Mouse (Mus musculus): ENCODE results near the gene Trim63. TPM values are rescaled to one million over a fixed set of nuclear protein-coding genes. Genes with fewer than 3 reads are reported as not detected.
"Not testable (repeated sequence)": the region's sequence is repeated elsewhere in the genome, so short reads cannot be mapped to it uniquely, and the experiment has no call there.

The Trim63 gene
- polyA plus RNA-seq, 1 experiment from 2014 or later = 47.5 TPM

GRCm38 (mm10) chr4:134288397-134289256 is 26.3 kb upstream of the Trim63 start:
- peaks cover 12% of the 10 kb centered on the region for H3K36me3 ChIP-seq
- peak overlapping the region; percentile 99 for H3K4me3 ChIP-seq
- peak overlapping the region; percentile 99 for H3K27ac ChIP-seq
- H3K4me1 ChIP-seq = peaks cover 59% of the 10 kb centered on the region
- 42% methylated on average over 11 of the region's 11 CpGs for WGBS
- no peaks in the 10 kb centered on the region for H3K9me3 ChIP-seq
- no peak for DNase-seq (ENCODE audit: low spot score)
- H3K27me3 ChIP-seq (ENCODE audit: insufficient read depth, poor library complexity, severe bottlenecking) = 0 out of 2 replicates have a peak, but pooled peaks cover 4% of the 10 kb centered on the region

DNA sequence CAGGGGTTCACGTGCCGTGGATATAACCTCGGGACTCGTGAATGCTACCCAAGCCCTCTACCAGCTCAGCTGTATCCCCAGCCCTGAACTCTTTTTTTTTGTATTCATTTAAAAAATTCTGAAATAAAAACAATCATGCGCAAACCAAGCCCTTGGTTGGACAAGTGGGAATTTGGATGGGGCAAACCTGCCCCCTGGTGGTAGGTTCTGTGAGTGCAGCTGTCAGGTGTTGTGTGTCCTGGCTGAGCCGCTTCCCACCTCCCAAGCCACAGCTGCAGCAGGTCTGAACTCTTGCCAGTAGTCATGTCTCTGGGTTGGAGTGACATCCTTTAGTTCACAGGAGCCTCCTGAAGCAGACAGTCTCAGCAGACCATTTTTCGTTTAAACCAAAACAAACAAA is 22.9 kb upstream of the Trim63 start:
- DNase-seq (ENCODE audit: low spot score) = peak; percentile 91
- 28% methylated on average over 7 of the region's 7 CpGs for whole genome bisulfite sequencing
- 0 out of 2 replicates have a peak, but pooled peaks cover 4% of the 10 kb centered on the region for H3K27me3 ChIP-seq (ENCODE audit: insufficient read depth, poor library complexity, severe bottlenecking)
- H3K9me3 ChIP-seq = no peaks in the 10 kb centered on the region
- no peaks in the 10 kb centered on the region for H3K36me3 ChIP-seq
- peaks cover 51% of the 10 kb centered on the region for H3K4me1 ChIP-seq
- H3K27ac ChIP-seq = peak overlapping the region; percentile 86; the same call in 1 of the 2 replicates
- no peak overlapping the region for H3K4me3 ChIP-seq

- Histone ChIP-seq H3K4me1 (peaks cover 45% of the 10 kb centered on the region), H3K27me3 (ENCODE audit: insufficient read depth, poor library complexity, severe bottlenecking) (0 out of 2 replicates have a peak, but pooled peaks cover 4% of the 10 kb centered on the region), H3K27ac (peak overlapping the region; percentile 86), H3K4me3 (peak overlapping the region; percentile 5), H3K9me3 (no peaks in the 10 kb centered on the region), H3K36me3 (no peaks in the 10 kb centered on the region)
- DNase-seq (ENCODE audit: low spot score) = no peak
- 43% methylated on average over 18 of the region's 18 CpGs for WGBS
Measured at GRCm38 (mm10) chr4:134293061-134293691, 21.7 kb upstream of the Trim63 start.

GRCm38 (mm10) chr4:134293692-134294163 is 21.2 kb upstream of the Trim63 start:
- Histone ChIP-seq H3K36me3 (no peaks in the 10 kb centered on the region), H3K4me1 (peaks cover 40% of the 10 kb centered on the region), H3K9me3 (no peaks in the 10 kb centered on the region), H3K27me3 (ENCODE audit: insufficient read depth, poor library complexity, severe bottlenecking) (0 out of 2 replicates have a peak, but pooled peaks cover 4% of the 10 kb centered on the region), H3K27ac (peak overlapping the region; percentile 86), H3K4me3 (peak overlapping the region; percentile 5)
- peak; percentile 94 for DNase-seq (ENCODE audit: low spot score)
- WGBS = 21% methylated on average over 9 of the region's 9 CpGs

DNA sequence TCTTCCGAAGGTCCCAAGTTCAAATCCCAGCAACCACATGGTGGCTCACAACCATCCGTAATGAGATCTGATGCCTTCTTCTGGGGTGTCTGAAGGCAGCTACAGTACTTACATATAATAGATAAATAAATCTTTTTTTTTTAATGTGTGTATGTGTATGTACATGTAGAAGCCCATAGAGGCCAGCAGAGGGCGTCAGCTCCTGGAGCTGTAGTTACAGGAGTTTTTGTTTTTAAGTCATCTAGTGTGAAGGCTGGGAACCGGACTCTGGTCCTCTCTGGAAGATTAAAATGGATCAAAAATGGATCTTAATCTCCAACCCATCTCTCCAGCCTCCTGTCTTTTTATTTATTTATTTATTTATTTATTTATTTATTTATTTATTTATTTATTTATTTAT is 18.8 kb upstream of the Trim63 start:
- not testable (repeated sequence) for H3K27me3 ChIP-seq (ENCODE audit: insufficient read depth, poor library complexity, severe bottlenecking); H3K36me3 ChIP-seq; H3K4me3 ChIP-seq; DNase-seq (ENCODE audit: low spot score); H3K27ac ChIP-seq; H3K9me3 ChIP-seq
- 84% methylated on average over 4 of the region's 4 CpGs for WGBS
- peaks cover 45% of the 10 kb centered on the region for H3K4me1 ChIP-seq

DNA sequence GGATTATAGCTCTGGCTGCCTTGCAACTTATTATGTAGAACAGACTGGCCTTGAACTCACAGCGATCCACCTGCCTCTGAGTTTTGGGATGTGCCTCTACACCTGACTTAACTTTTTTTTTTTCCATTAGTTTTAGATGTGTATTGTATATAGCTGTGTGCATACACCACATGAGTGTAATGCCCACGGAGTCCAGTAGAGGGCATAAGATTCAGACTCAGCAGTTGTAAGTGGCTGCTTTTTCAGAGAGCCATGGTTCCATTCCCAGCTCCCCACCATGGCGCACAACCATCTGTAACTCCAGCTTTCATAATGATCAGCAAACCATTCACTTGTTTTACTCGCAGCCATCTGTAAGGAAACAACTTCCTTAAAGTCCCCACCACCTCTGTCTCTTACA is 18.4 kb upstream of the Trim63 start:
- H3K4me3 ChIP-seq = no peak overlapping the region
- H3K36me3 ChIP-seq = no peaks in the 10 kb centered on the region
- 89% methylated on average over 4 of the region's 4 CpGs for WGBS
- H3K27me3 ChIP-seq (ENCODE audit: insufficient read depth, poor library complexity, severe bottlenecking) = 0 out of 2 replicates have a peak, but pooled peaks cover 4% of the 10 kb centered on the region
- DNase-seq (ENCODE audit: low spot score) = no peak
- peaks cover 45% of the 10 kb centered on the region for H3K4me1 ChIP-seq
- H3K27ac ChIP-seq = no peak overlapping the region
- H3K9me3 ChIP-seq = no peaks in the 10 kb centered on the region

- Histone ChIP-seq H3K27ac (0 out of 2 replicates have a peak overlapping the region, but pooled peaks have one; percentile 7), H3K27me3 (ENCODE audit: insufficient read depth, poor library complexity, severe bottlenecking) (0 out of 2 replicates have a peak, but pooled peaks cover 4% of the 10 kb centered on the region), H3K4me1 (peaks cover 48% of the 10 kb centered on the region), H3K36me3 (no peaks in the 10 kb centered on the region), H3K4me3 (no peak overlapping the region), H3K9me3 (no peaks in the 10 kb centered on the region)
- DNase-seq (ENCODE audit: low spot score) = no peak
- 91% methylated on average over 8 of the region's 8 CpGs for WGBS
Measured at GRCm38 (mm10) chr4:134297369-134297768, 17.6 kb upstream of the Trim63 start.

DNA sequence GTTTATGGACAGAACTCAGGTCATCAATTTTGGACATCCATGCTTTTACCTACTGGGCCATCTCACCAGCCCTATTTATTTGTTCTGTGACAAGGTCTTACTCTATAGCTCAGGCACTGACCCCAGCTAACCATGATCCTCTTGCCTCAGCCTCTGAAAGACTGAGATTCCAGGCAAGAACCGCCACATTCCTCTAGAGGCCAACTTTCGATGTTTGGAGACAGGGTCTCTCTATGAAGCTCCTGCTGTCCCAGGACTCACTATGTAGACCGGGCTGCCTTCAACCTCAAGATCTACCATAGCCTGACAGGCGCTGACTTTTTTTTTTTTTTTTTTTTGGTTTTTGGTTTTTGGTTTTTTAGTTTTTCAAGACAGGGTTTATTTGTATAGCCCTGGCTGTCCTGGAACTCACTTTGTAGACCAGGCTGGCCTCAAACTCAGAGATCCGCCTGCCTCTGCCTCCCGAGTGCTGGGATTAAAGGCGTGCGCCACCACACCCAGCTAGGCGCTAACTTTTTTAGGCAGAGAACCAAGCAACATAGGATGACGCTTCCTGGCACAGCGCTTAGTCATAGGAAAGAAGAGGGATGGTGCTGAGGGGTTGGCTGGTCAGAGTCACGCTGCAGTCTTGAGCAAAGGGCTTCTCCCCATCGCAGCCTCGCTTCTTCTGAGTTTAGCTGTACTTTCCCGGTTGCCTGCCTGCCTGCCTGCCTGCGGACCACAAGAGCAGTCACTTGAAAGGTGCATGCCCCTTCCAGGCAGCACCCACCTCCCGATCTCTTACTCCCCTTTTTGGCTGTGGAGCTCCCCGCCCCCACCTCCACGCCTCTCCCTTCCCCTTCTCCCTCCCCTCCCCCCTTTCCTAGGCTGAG is 16.1 kb upstream of the Trim63 start:
- H3K4me1 ChIP-seq = peaks cover 35% of the 10 kb centered on the region
- no peak for DNase-seq (ENCODE audit: low spot score)
- peak overlapping the region; percentile 24 for H3K4me3 ChIP-seq
- 60% methylated on average over 19 of the region's 19 CpGs for WGBS
- H3K9me3 ChIP-seq = no peaks in the 10 kb centered on the region
- H3K36me3 ChIP-seq = no peaks in the 10 kb centered on the region
- H3K27ac ChIP-seq = peak overlapping the region; percentile 83
- no peaks in the 10 kb centered on the region for H3K27me3 ChIP-seq (ENCODE audit: insufficient read depth, poor library complexity, severe bottlenecking)

GRCm38 (mm10) chr4:134299498-134299810 is 15.5 kb upstream of the Trim63 start:
- H3K9me3 ChIP-seq = no peaks in the 10 kb centered on the region
- no peak for DNase-seq (ENCODE audit: low spot score)

DNA sequence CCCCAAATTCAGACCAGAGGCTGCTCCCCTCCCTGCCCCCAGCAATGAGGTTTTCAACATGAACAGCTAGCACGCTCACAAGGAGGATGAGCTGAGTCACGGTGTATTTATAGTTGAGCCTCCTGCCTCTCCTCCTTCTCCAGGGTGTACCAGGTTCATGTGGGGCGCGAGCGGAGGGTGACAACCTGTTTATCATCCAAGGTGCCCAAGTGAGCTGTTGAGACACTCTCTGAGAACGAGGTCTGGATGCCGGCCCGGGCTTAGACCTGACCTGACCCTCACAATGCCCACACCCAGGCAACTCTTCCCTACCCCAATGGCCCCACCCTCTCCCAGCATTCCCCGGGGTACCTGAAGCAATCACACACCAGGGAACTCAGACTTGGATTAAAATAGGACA is 14.6 kb upstream of the Trim63 start:
- Histone ChIP-seq H3K36me3 (no peaks in the 10 kb centered on the region), H3K27ac (peak overlapping the region; percentile 83), H3K4me1 (peaks cover 27% of the 10 kb centered on the region), H3K4me3 (0 out of 2 replicates have a peak overlapping the region, but pooled peaks have one; percentile 12), H3K9me3 (no peaks in the 10 kb centered on the region), H3K27me3 (ENCODE audit: insufficient read depth, poor library complexity, severe bottlenecking) (no peaks in the 10 kb centered on the region)
- WGBS = 46% methylated on average over 9 of the region's 9 CpGs
- no peak for DNase-seq (ENCODE audit: low spot score)

More at GRCm38 (mm10) chr4:134299498-134299810, 15.5 kb upstream of the Trim63 start:
- H3K4me1 ChIP-seq = peaks cover 30% of the 10 kb centered on the region
- 35% methylated on average over 4 of the region's 4 CpGs for WGBS
- no peaks in the 10 kb centered on the region for H3K36me3 ChIP-seq
- no peaks in the 10 kb centered on the region for H3K27me3 ChIP-seq (ENCODE audit: insufficient read depth, poor library complexity, severe bottlenecking)
- H3K27ac ChIP-seq = peak overlapping the region; percentile 83
- peak overlapping the region; percentile 24 for H3K4me3 ChIP-seq

DNA sequence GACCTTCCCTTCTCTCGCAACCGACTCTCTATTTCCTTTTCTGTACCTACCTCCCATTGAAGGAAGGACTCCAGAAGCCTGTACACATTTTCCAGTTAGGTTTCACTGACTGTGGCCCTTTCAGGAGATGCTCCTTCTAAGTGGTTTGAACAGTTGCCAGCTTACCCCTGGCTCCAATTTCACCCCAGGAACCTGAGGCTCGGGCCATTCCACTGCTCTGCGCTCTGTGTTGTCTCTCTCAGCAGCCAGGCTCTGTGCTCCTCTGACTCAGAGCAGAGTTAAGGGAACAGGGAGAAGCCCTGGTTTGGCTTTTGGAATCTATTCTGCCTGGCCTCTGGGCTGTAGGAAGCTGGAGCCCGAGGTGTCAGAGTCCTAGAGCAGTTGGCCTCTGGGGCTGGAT is 12.8 kb upstream of the Trim63 start:
- Histone ChIP-seq H3K36me3 (no peaks in the 10 kb centered on the region), H3K27ac (peak overlapping the region; percentile 70; the same call in 1 of the 2 replicates), H3K9me3 (no peaks in the 10 kb centered on the region), H3K27me3 (ENCODE audit: insufficient read depth, poor library complexity, severe bottlenecking) (no peaks in the 10 kb centered on the region), H3K4me3 (no peak overlapping the region), H3K4me1 (peaks cover 33% of the 10 kb centered on the region)
- DNase-seq (ENCODE audit: low spot score) = no peak
- 73% methylated on average over 5 of the region's 5 CpGs for WGBS

DNA sequence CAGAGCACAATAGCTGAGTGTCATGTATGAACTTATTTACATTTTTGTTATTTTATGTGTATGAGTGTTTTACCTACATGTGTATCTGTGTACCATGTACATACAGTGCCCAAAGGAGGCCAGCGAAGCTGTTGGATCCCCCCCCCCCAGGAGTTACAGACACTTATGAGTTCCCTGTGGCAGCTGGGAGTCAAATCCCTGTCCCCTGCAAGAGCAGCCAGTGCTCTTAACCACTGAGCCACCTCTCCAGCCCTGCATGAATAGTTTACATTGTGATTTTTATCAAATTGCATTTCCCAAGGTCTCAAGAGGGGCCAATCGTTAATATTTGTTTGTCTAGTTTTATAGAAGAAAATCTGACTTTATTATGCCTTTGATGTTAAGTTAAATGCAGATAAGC is 8.0 kb upstream of the Trim63 start:
- Histone ChIP-seq H3K36me3 (no peaks in the 10 kb centered on the region), H3K4me1 (peaks cover 32% of the 10 kb centered on the region), H3K4me3 (no peak overlapping the region), H3K27ac (peak overlapping the region; percentile 85; the same call in 1 of the 2 replicates), H3K27me3 (ENCODE audit: insufficient read depth, poor library complexity, severe bottlenecking) (no peaks in the 10 kb centered on the region), H3K9me3 (no peaks in the 10 kb centered on the region)
- no peak for DNase-seq (ENCODE audit: low spot score)
- 62% methylated on average over 2 of the region's 2 CpGs for WGBS

Measured in heart, embryonic 10.5 days (tissue).